Mouse (Mus musculus): ENCODE measurements around the gene Il17f.
"Not testable (repeated sequence)": the region's sequence is repeated elsewhere in the genome, so short reads cannot be mapped to it uniquely, and the experiment has no call there.

Il17f gene

DNA sequence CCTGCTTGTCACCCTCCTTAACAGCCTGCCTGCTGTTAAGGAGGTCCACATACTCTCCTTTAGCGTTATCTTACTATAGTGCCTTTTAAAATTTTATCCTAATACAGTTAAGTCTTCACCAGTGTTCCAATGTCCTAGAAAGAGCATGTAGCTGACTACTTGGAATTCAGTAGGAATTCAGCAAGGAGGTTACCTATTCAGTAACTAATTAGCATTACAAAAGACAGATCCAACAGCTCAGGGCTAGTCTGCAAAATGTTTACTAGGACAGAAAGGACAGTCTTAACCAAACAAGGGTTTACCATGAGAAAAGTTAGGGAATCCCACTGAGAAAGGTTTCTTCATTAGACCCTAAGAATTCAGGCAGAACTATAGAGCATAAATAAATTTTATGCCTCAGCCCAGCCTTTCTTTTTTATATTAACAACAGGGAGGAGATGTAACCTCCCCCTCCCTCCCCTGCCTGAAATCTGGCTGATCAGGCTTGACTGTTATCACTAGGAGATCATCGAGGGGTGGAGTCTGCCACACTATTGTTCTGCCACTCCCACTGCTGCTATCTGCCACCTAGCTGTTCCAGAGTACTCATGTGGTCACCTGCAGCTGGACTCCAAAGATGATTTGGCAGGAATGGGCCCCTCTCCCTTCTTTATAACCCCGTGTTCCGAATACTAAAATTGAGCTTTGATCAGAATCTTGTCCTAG, 16.2 kb downstream of the Il17f start:
- DNase-seq = not testable (repeated sequence)

DNA sequence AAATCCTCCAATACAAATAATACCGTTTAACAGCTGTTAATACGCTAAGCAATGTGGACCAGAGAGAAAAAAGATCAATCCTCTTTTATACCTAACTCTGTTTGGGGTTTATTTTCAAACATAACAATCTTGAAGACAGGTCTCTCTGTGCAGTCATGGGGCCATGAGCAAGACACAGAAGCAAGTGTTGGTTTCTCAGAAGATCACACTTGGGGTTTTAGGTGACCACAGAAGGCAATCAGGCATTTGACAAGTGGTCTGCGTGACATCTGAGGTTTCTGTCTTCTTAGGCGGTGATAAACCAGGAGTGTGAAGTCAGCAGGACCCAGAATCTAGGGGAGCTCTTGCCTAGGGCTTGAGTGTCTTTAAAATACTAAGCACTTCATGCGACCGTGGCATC, 23.9 kb downstream of the Il17f start:
- no peak for DNase-seq

DNA sequence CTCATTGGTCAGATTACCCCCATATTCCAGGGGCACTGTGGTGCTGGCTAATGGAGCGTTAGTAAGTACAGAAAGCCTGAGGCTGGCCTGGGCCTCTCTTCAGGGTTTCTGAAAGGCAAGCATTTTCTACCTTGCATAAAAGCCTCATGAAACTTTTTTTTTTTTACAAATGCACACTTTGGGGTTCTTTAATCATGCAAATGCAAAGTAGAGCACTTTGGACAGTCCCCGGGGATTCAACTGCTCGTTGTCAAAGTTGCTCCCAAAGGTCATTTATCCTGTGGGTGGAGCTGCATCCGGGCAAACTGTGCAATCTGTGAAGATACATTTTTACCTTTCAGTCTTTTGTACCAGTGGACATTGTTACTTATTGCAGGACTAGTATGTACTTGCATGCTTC, 29.0 kb downstream of the Il17f start:
- DNase-seq = no peak

- no peak for DNase-seq
These were observed 30.1 kb downstream of the Il17f start for GRCm38 (mm10) chr1:20760331-20760730.

- DNase-seq = no peak
These were observed 30.6 kb downstream of the Il17f start for GRCm38 (mm10) chr1:20759799-20760198.

- DNase-seq = no peak
These were observed 32.8 kb downstream of the Il17f start for GRCm38 (mm10) chr1:20757586-20757985.

DNA sequence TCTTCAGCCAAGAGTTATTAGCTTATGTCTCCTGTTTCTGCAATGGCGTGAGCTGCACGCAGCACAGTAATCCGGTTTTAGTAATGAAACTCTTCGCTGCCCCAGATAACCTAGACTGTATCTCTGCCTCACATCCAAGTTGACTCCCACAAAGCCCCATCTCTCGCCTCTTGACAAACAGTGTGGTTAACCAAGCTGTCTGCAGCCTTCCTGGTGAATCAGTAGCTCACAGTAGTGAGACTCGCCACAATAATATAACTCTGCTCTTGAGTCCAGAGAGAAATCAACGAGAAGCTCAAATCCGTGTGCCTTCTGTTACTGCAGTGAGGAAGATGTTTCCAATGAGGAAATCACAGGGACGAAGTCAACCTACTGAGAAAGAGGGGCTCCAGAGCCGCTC, 36.0 kb downstream of the Il17f start:
- no peak for DNase-seq

DNA sequence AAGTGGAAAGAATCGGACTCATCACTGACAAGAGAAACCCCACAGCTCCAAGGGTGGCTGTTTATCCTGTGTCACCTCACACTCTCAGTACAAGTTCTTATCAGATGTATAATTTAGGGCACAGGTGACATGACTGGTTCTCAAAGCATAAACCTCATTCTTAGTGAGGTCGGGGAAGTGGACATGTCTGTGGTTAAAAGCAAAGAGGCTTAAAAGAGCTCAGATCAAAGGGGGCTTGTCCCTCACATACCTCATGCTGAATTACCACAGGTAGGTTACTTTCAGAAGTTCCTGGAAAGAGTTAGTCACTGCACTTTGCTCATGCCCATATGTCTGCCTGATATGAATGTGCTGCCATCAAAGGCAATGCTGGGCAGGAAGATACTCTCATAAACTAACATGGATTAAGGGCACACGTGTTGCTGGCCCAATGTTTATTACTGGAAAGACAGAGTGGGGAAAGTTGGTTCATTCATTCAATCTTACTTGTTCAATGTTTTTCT, 49.9 kb downstream of the Il17f start:
- DNase-seq = no peak

GRCm38 (mm10) chr1:20738483-20738882, 51.9 kb downstream of the Il17f start:
- DNase-seq = no peak

DNA sequence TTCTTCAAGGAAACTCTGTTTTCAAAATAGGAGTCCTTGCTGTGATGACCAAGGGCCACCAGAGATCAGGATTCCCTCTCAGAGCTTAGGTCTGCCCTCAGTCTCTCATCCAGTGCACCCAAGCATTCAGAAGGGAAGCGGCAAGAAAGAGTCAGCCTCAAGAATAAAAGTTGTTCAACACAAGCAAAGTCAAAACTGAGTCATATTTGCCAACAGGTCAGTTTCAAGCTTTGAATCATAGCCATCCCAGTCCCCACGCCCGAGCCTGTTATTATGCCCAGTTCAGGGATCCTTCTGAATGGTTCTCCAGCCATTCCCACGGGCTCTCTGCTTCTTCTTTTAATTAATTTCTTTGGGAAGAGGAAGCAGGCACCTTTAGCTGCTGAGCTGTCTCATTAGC, 53.8 kb downstream of the Il17f start:
- no peak for DNase-seq

DNA sequence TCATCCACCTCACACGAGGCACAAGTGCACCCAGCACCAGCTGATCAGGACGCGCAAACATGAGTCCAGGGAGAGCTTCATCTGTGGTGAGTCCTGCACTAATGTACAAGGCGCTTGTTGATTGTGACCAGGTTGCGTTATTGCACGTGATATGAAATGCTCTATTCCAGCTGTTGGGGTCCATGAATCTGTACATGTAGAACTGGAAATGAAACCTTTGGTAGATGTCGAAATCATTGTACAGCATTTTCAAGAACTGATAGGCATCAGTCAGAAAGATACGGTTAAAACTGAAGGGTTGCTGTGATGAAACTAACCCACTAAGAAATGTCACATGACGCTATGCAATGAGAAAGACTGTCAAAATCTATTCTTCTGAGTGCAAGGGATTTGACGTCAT, 59.5 kb downstream of the Il17f start, which contains the start of gene Il17a:
Il17a (plus strand) TSS at position 3 of the 400 bp plus-strand sequence.
- DNase-seq = no peak
